ENCODE assay signal across 24 mouse cellular contexts in the genomic region with DNA sequence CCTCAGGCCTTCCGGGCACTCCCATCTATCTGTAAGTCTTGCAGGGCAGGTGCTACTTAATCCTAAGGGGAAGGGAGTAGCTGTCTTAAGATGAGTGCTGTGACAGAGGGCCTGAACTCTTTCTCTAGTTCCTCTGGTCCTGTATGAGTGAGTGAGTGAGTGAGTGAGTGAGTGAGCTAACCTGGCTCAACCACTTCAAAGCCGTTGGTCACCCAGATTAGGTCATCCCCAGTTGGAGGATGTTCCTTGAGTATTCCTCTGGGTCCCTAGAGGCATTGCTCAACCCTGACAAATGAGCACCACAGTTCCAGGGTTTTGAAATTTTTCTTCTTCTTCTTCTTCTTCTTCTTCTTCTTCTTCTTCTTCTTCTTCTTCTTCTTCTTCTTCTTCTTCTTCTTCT.
DNase-seq lines count a peak whose midpoint lies in the region; ATAC-seq and TF ChIP-seq lines count a peak whose summit lies in the region.
"Had no signal": no experiment of that assay in that cellular context is flagged by ENCODE, and none has a peak within 500 bp of the region (broad histone marks: within the 10 kb centered on the region; RNA-seq: fewer than 3 reads in every experiment).

No protein-coding gene starts in this region.

- H3K4me2 ChIP-seq in CH12.LX (ENCODE audit: insufficient read depth, low read depth, poor library complexity, severe bottlenecking), result no peak overlapping the region
- no peak overlapping the region for H3K4me2 ChIP-seq in midbrain, embryonic 14.5 days (ENCODE audit: low read length)
- H3K4me2 ChIP-seq: embryonic facial prominence, embryonic 13.5 days; embryonic facial prominence, embryonic 15.5 days; forebrain, embryonic 12.5 days had no signal

- H3K9ac ChIP-seq in CH12.LX (ENCODE audit: insufficient read depth, low read depth), result no peak overlapping the region
- H3K9ac ChIP-seq in midbrain, embryonic 14.5 days (replicated peaks; ENCODE audit: low read length), result no peak overlapping the region
- H3K9ac ChIP-seq: embryonic facial prominence, embryonic 13.5 days; embryonic facial prominence, embryonic 15.5 days; forebrain, embryonic 12.5 days; forebrain, postnatal 0 days had no signal

- no peak overlapping the region for H3K27ac ChIP-seq in CH12.LX (ENCODE audit: insufficient read depth, low read depth)
- no peak overlapping the region for H3K27ac ChIP-seq in midbrain, embryonic 14.5 days (replicated peaks; ENCODE audit: low read depth, low read length)
- H3K27ac ChIP-seq: embryonic facial prominence, embryonic 13.5 days; embryonic facial prominence, embryonic 15.5 days; forebrain, embryonic 10.5 days; forebrain, embryonic 12.5 days had no signal

- TF ChIP-seq RAD21 in CH12.LX (IDR thresholded peaks at IDR 0.05; ENCODE audit: low read depth, low read length), result no peak

- peak; percentile 55 for ATAC-seq in megakaryocyte progenitor cell, adult 5-6 weeks (replicated peaks; ENCODE audit: poor library complexity)
- ATAC-seq in midbrain, embryonic 14.5 days (ENCODE audit: low FRiP score, low TSS enrichment), result no peak
- ATAC-seq: CD4-positive, CD25-positive, alpha-beta regulatory T cell, adult 4 months; forebrain, embryonic 14.5 days; forebrain, postnatal 0 days had no signal

- no peak for TF ChIP-seq POLR2A in CH12.LX (IDR thresholded peaks at IDR 0.05; ENCODE audit: low read depth, low read length)

- peaks cover 8 to 23% of the 10 kb centered on the region in 2 experiments for H3K4me1 ChIP-seq in CH12.LX (ENCODE audit: control insufficient read depth in 1 of 2, insufficient read depth in 2 of 2)
- no peaks in the 10 kb centered on the region for H3K4me1 ChIP-seq in midbrain, embryonic 14.5 days (ENCODE audit: control insufficient read depth, insufficient read depth, low read length)
- H3K4me1 ChIP-seq: forebrain, embryonic 10.5 days; forebrain, embryonic 12.5 days had no signal

- H3K27me3 ChIP-seq in C2C12 (ENCODE audit: control insufficient read depth, insufficient read depth, insufficient read length) (no peaks in the 10 kb centered on the region), CH12.LX (replicated peaks) (no peaks in the 10 kb centered on the region)
- no peaks in the 10 kb centered on the region for H3K27me3 ChIP-seq in midbrain, embryonic 14.5 days (ENCODE audit: control insufficient read depth, insufficient read depth, low read length)
- H3K27me3 ChIP-seq: embryonic facial prominence, embryonic 13.5 days; embryonic facial prominence, embryonic 15.5 days; forebrain, embryonic 12.5 days had no signal

- no peaks in the 10 kb centered on the region for H3K9me3 ChIP-seq in CH12.LX (replicated peaks; ENCODE audit: low read length)
- no peaks in the 10 kb centered on the region for H3K9me3 ChIP-seq in midbrain, embryonic 14.5 days (ENCODE audit: control insufficient read depth, low read length)
- H3K9me3 ChIP-seq: embryonic facial prominence, embryonic 13.5 days; embryonic facial prominence, embryonic 15.5 days; forebrain, embryonic 10.5 days; forebrain, embryonic 12.5 days had no signal

- no peak for DNase-seq in CH12.LX (ENCODE audit: extremely low read depth)
- no peak for DNase-seq in urinary bladder, postnatal 4 days (ENCODE audit: low spot score in 2 of 2)
- no peak for DNase-seq in thymus, postnatal 0 days (ENCODE audit: low spot score)
- DNase-seq in midbrain, embryonic 14.5 days, result no peak
- DNase-seq: adrenal gland, adult 2 months; adrenal gland, postnatal 10 days; adrenal gland, postnatal 25 days; cerebellum, adult 11 months; cerebellum, adult 18-20 months; cerebellum, adult 8-10 months; cerebellum, adult 9-11 months; cerebellum, postnatal 14 days; cerebellum, postnatal 36 days; embryo, embryonic 11 days; forebrain, postnatal 0 days had no signal

- no peaks in the 10 kb centered on the region for H3K79me3 ChIP-seq in C2C12 (ENCODE audit: low read depth)

- TF ChIP-seq CTCF in C2C12 (IDR thresholded peaks at IDR 0.05; ENCODE audit: control insufficient read depth, insufficient read depth, insufficient read length), result no peak
- TF ChIP-seq CTCF in CH12.LX (conservative IDR thresholded peaks at IDR 0.05 in 1 of 2, IDR thresholded peaks at IDR 0.05 in 1 of 2; ENCODE audit: low read depth in 2 of 2, low read length in 2 of 2), result no peak

- in situ Hi-C loops in CH12.LX (cut with MboI; ENCODE audit: low pct_ligation_motif_present, low pct_unique_long_range_greater_than_20kb, low sequenced_read_pairs), result no loop called here

- TF ChIP-seq EP300 in CH12.LX (IDR thresholded peaks at IDR 0.05; ENCODE audit: low read length), result no peak

- 90% methylated on average over 2 of the region's 2 CpGs for WGBS in midbrain, embryonic 14.5 days

- H3ac ChIP-seq in C2C12 (ENCODE audit: control insufficient read depth, insufficient read length, low read depth), result no peak overlapping the region

- H3K79me2 ChIP-seq in C2C12 (ENCODE audit: control insufficient read depth, insufficient read depth) (no peaks in the 10 kb centered on the region), CH12.LX (replicated peaks; ENCODE audit: control insufficient read depth, extremely low read depth, insufficient read depth, poor library complexity, severe bottlenecking) (no peaks in the 10 kb centered on the region)

- dilution Hi-C loops in CH12.LX (cut with MboI; ENCODE audit: extremely low pct_ligation_motif_present, extremely low pct_unique_long_range_greater_than_20kb, low sequenced_read_pairs), result no loop called here

- H3K4me3 ChIP-seq in C2C12 (ENCODE audit: insufficient read depth, poor library complexity, severe bottlenecking), result no peak overlapping the region
- no peak overlapping the region for H3K4me3 ChIP-seq in CH12.LX (replicated peaks in 1 of 3; ENCODE audit: low read depth in 2 of 3, low read length in 2 of 3, poor library complexity in 1 of 3)
- H3K4me3 ChIP-seq in midbrain, embryonic 14.5 days (replicated peaks; ENCODE audit: low read depth, low read length), result no peak overlapping the region
- H3K4me3 ChIP-seq: embryonic facial prominence, embryonic 13.5 days; embryonic facial prominence, embryonic 15.5 days; erythroblast, embryonic 14.5 days; forebrain, embryonic 10.5 days; forebrain, embryonic 12.5 days had no signal

- H3K36me3 ChIP-seq in C2C12 (ENCODE audit: control insufficient read depth, insufficient read depth) (no peaks in the 10 kb centered on the region), CH12.LX (replicated peaks in 1 of 2; ENCODE audit: control insufficient read depth in 1 of 2, insufficient read depth in 1 of 2, low read length in 1 of 2) (no peaks in the 10 kb centered on the region)
- no peaks in the 10 kb centered on the region for H3K36me3 ChIP-seq in midbrain, embryonic 14.5 days (ENCODE audit: control insufficient read depth, insufficient read depth, low read length)
- H3K36me3 ChIP-seq: embryonic facial prominence, embryonic 13.5 days; embryonic facial prominence, embryonic 15.5 days; forebrain, embryonic 10.5 days; forebrain, embryonic 12.5 days had no signal

TF ChIP-seq in C2C12, 6 proteins besides CTCF, POLR2A, EP300 and RAD21:
- TF ChIP-seq CEBPB (IDR thresholded peaks at IDR 0.05; ENCODE audit: low read depth) (peak; percentile 49), MYOG (IDR thresholded peaks at IDR 0.05; ENCODE audit: control insufficient read depth, extremely low read depth, insufficient read length) (no peak)

TF ChIP-seq in CH12.LX, 34 proteins besides CTCF, POLR2A, EP300 and RAD21:
- TF ChIP-seq BHLHE40 (IDR thresholded peaks at IDR 0.05; ENCODE audit: low read depth, low read length), result 0 out of 2 replicates have a peak, but pooled peaks have one; percentile 5
- TF ChIP-seq KAT2A (IDR thresholded peaks at IDR 0.05; ENCODE audit: insufficient replicate concordance, low read length), result no peak
